In the genomic region with DNA sequence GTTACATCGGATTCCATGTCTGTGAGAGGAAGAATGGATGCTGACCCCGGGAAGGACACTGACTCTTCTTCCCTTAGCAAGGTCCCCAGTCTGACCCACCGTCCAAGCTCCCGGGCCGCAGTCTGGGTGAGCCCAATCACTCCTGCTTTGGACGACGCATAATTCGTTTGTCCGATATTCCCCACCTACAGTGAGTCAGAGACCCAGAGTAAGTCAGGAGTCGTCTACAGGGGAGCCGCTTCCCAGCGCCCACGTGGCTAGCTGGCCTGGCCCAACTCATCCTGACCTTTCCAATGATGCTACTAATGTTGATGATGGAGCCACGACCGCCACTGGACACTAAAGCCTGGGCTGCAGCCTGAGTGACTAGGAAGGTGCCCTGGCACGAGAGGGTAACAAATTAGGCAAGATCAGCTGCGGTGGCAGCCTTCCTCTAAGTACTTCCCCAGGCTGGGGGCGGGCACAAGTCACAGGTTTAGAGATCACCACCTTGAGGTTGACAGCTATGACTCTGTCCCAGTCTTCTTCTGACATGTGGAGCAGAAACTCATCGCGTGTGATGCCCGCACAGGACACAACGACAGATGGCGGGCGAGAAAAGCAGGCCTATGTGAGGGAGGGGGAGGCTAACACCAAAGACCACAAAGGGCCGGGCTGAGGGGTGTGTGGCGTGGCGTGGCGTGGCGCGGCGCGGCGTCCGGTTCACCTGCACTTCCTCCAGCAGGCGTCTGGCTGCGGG, we compare ENCODE assay signal across 8 mouse cellular contexts. TPM values are rescaled to one million over a fixed set of nuclear protein-coding genes. Genes with fewer than 3 reads are reported as not detected.
A peak's percentile ranks its signal among the peaks of the same experiment; 100 is the strongest.
DNase-seq lines count a peak whose midpoint lies in the region; ATAC-seq and TF ChIP-seq lines count a peak whose summit lies in the region.

No protein-coding gene starts in this region.

- DNase-seq in lung, adult 2 months: peak; percentile 50
- DNase-seq in lung, postnatal 14 days: no peak
- peak; percentile 50 for DNase-seq in brain, adult 2 months (ENCODE audit: low read depth, low spot score)
- DNase-seq in limb, embryonic 14.5 days (ENCODE audit: low spot score): no peak
- peak; percentile 32 for DNase-seq in testis, postnatal 14 days (ENCODE audit: low spot score)
- DNase-seq in gastrocnemius, postnatal 36 days: no peak

- peak overlapping the region; percentile 84 for H3K27ac ChIP-seq in heart, embryonic 16.5 days (ENCODE audit: low read length)
- peak overlapping the region; percentile 71 for H3K27ac ChIP-seq in limb, embryonic 14.5 days (replicated peaks; ENCODE audit: low read depth, low read length)
- H3K27ac ChIP-seq in midbrain, embryonic 16.5 days (ENCODE audit: low read length): peak overlapping the region; percentile 78

- TF ChIP-seq CTCF in lung, adult 2 months (IDR thresholded peaks at IDR 0.05; ENCODE audit: insufficient read depth, low read length): no peak

- H3K36me3 ChIP-seq in heart, embryonic 16.5 days (ENCODE audit: control insufficient read depth, insufficient read depth): peaks cover 24% of the 10 kb centered on the region
- H3K36me3 ChIP-seq in limb, embryonic 14.5 days (ENCODE audit: control insufficient read depth, insufficient read depth, low read length): peaks cover 32% of the 10 kb centered on the region
- H3K36me3 ChIP-seq in midbrain, embryonic 16.5 days (ENCODE audit: control insufficient read depth, insufficient read depth, low read length): peaks cover 8% of the 10 kb centered on the region

- no peak for ATAC-seq in heart, embryonic 16.5 days (replicated peaks; ENCODE audit: extremely low read depth, insufficient read depth, low FRiP score)
- no peak for ATAC-seq in limb, embryonic 14.5 days (ENCODE audit: low FRiP score, low read depth)
- no peak for ATAC-seq in midbrain, embryonic 16.5 days

- H3K27me3 ChIP-seq in heart, embryonic 16.5 days (ENCODE audit: control insufficient read depth, insufficient read depth, low read length): no peaks in the 10 kb centered on the region
- no peaks in the 10 kb centered on the region for H3K27me3 ChIP-seq in limb, embryonic 14.5 days (ENCODE audit: control insufficient read depth, insufficient read depth, low read length)
- H3K27me3 ChIP-seq in midbrain, embryonic 16.5 days (ENCODE audit: control insufficient read depth, insufficient read depth, low read depth, low read length): no peaks in the 10 kb centered on the region

- intact Hi-C loops in gastrocnemius, postnatal 36 days (cut with DNase I): no loop called here

- no peak for TF ChIP-seq POLR2A in lung, adult 2 months (IDR thresholded peaks at IDR 0.05; ENCODE audit: borderline replicate concordance, extremely low read depth, low read depth, low read length)
- no peak for TF ChIP-seq POLR2A in limb, embryonic 14.5 days (IDR thresholded peaks at IDR 0.05; ENCODE audit: borderline replicate concordance, extremely low read depth, insufficient read depth, insufficient read length)

- H3K9ac ChIP-seq in heart, embryonic 16.5 days (ENCODE audit: low read length): peak overlapping the region; percentile 83
- peak overlapping the region; percentile 68 for H3K9ac ChIP-seq in limb, embryonic 14.5 days (ENCODE audit: low read depth, low read length, severe bottlenecking)
- peak overlapping the region; percentile 81 for H3K9ac ChIP-seq in midbrain, embryonic 16.5 days (ENCODE audit: low read depth, low read length)

- H3K4me3 ChIP-seq in lung, adult 2 months (replicated peaks; ENCODE audit: extremely low read depth, low read depth, low read length): peak overlapping the region; percentile 93
- H3K4me3 ChIP-seq in heart, embryonic 16.5 days (ENCODE audit: low read length): peak overlapping the region; percentile 81
- peak overlapping the region; percentile 67 for H3K4me3 ChIP-seq in limb, embryonic 14.5 days (replicated peaks; ENCODE audit: low read length)
- H3K4me3 ChIP-seq in midbrain, embryonic 16.5 days (ENCODE audit: low read depth, low read length): peak overlapping the region; percentile 54

- H3K9me3 ChIP-seq in heart, embryonic 16.5 days (replicated peaks; ENCODE audit: control insufficient read depth, low read length): no peaks in the 10 kb centered on the region
- no peaks in the 10 kb centered on the region for H3K9me3 ChIP-seq in limb, embryonic 14.5 days (ENCODE audit: control insufficient read depth, low read length)
- no peaks in the 10 kb centered on the region for H3K9me3 ChIP-seq in midbrain, embryonic 16.5 days (replicated peaks; ENCODE audit: control insufficient read depth, low read length, poor library complexity, severe bottlenecking)

- H3K4me2 ChIP-seq in heart, embryonic 16.5 days (ENCODE audit: low read depth, low read length): peak overlapping the region; percentile 96
- H3K4me2 ChIP-seq in limb, embryonic 14.5 days (replicated peaks; ENCODE audit: low read depth, low read length, severe bottlenecking): peak overlapping the region; percentile 93
- H3K4me2 ChIP-seq in midbrain, embryonic 16.5 days (ENCODE audit: low read length): peak overlapping the region; percentile 97

- 17% methylated on average over 36 of the region's 36 CpGs for WGBS in lung, adult 2 months
- WGBS in heart, embryonic 16.5 days: 11% methylated on average over 36 of the region's 36 CpGs
- 19% methylated on average over 23 of the region's 36 CpGs for WGBS in limb, embryonic 14.5 days
- WGBS in midbrain, embryonic 16.5 days: 3% methylated on average over 34 of the region's 36 CpGs

- H3K4me1 ChIP-seq in lung, adult 2 months (ENCODE audit: control insufficient read depth, insufficient read depth, low read length): peaks cover 24% of the 10 kb centered on the region
- peaks cover 48% of the 10 kb centered on the region for H3K4me1 ChIP-seq in heart, embryonic 16.5 days (ENCODE audit: control insufficient read depth, insufficient read depth, low read length)
- H3K4me1 ChIP-seq in limb, embryonic 14.5 days (ENCODE audit: control insufficient read depth, insufficient read depth, low read length): peaks cover 37% of the 10 kb centered on the region
- peaks cover 58% of the 10 kb centered on the region for H3K4me1 ChIP-seq in midbrain, embryonic 16.5 days (ENCODE audit: control insufficient read depth, insufficient read depth, low read length)

RNA-seq across cellular contexts. Expression of a gene that starts 0.8 kb away (rescaled TPM):
- polyA plus RNA-seq in lung, adult 2 months (2012; rRNA removed): 91.2 and 130 TPM in 2 replicates
- polyA plus RNA-seq in heart, embryonic 16.5 days (2015; fragmentation: Nextera tagmentation; extraction: Ambion mirVana): 53.0 and 59.1 TPM in 2 replicates
- polyA plus RNA-seq in limb, embryonic 14.5 days (2012; rRNA removed): 104 and 109 TPM in 2 replicates
- polyA plus RNA-seq in limb, embryonic 14.5 days (2014; fragmentation: Nextera tagmentation; extraction: Ambion mirVana): 46.4 and 48.1 TPM in 2 replicates
- 60.1 and 61.3 TPM in 2 replicates for polyA plus RNA-seq in midbrain, embryonic 16.5 days (2015; fragmentation: Nextera tagmentation; extraction: Ambion mirVana)
- total RNA-seq in gastrocnemius, postnatal 36 days (2021): 10 to 100 TPM; 55.5 to 64.2 TPM

RNA-seq across cellular contexts. Expression of a gene that starts 2.6 kb away (rescaled TPM):
- 40.7 and 53.6 TPM in 2 replicates for polyA plus RNA-seq in lung, adult 2 months (2012; rRNA removed)
- polyA plus RNA-seq in heart, embryonic 16.5 days (2015; fragmentation: Nextera tagmentation; extraction: Ambion mirVana): 13.0 and 13.7 TPM in 2 replicates
- polyA plus RNA-seq in limb, embryonic 14.5 days (2012; rRNA removed): 54.0 and 81.7 TPM in 2 replicates
- 7.0 and 8.4 TPM in 2 replicates for polyA plus RNA-seq in limb, embryonic 14.5 days (2014; fragmentation: Nextera tagmentation; extraction: Ambion mirVana)
- 17.9 and 18.2 TPM in 2 replicates for polyA plus RNA-seq in midbrain, embryonic 16.5 days (2015; fragmentation: Nextera tagmentation; extraction: Ambion mirVana)
- 10 to 100 TPM; 11.7 to 12.4 TPM for total RNA-seq in gastrocnemius, postnatal 36 days (2021)

RNA-seq across cellular contexts. Expression of a gene that starts 4.4 kb away (rescaled TPM):
- polyA plus RNA-seq in lung, adult 2 months (2012; rRNA removed): 161 and 183 TPM in 2 replicates
- 108 and 119 TPM in 2 replicates for polyA plus RNA-seq in heart, embryonic 16.5 days (2015; fragmentation: Nextera tagmentation; extraction: Ambion mirVana)
- 197 and 283 TPM in 2 replicates for polyA plus RNA-seq in limb, embryonic 14.5 days (2012; rRNA removed)
- 132 and 133 TPM in 2 replicates for polyA plus RNA-seq in limb, embryonic 14.5 days (2014; fragmentation: Nextera tagmentation; extraction: Ambion mirVana)
- 163 and 175 TPM in 2 replicates for polyA plus RNA-seq in midbrain, embryonic 16.5 days (2015; fragmentation: Nextera tagmentation; extraction: Ambion mirVana)
- 10 to 100 TPM; 40.8 to 45.2 TPM for total RNA-seq in gastrocnemius, postnatal 36 days (2021)

RNA-seq across cellular contexts. Expression of a gene that starts 4.5 kb away (rescaled TPM):
- 63.2 and 79.8 TPM in 2 replicates for polyA plus RNA-seq in lung, adult 2 months (2012; rRNA removed)
- 33.7 and 34.5 TPM in 2 replicates for polyA plus RNA-seq in heart, embryonic 16.5 days (2015; fragmentation: Nextera tagmentation; extraction: Ambion mirVana)
- 83.2 and 98.9 TPM in 2 replicates for polyA plus RNA-seq in limb, embryonic 14.5 days (2012; rRNA removed)
- polyA plus RNA-seq in limb, embryonic 14.5 days (2014; fragmentation: Nextera tagmentation; extraction: Ambion mirVana): 29.2 and 33.6 TPM in 2 replicates
- 54.0 and 55.9 TPM in 2 replicates for polyA plus RNA-seq in midbrain, embryonic 16.5 days (2015; fragmentation: Nextera tagmentation; extraction: Ambion mirVana)
- total RNA-seq in gastrocnemius, postnatal 36 days (2021): 10 to 100 TPM; 34.5 to 35.3 TPM

RNA-seq across cellular contexts. Expression of a gene that starts 12.2 kb away (rescaled TPM):
- 1.0 and 1.3 TPM in 2 replicates for polyA plus RNA-seq in lung, adult 2 months (2012; rRNA removed)
- 1.1 and 1.2 TPM in 2 replicates for polyA plus RNA-seq in heart, embryonic 16.5 days (2015; fragmentation: Nextera tagmentation; extraction: Ambion mirVana)
- polyA plus RNA-seq in limb, embryonic 14.5 days (2012; rRNA removed): 201 and 242 TPM in 2 replicates
- 71.6 and 72.1 TPM in 2 replicates for polyA plus RNA-seq in limb, embryonic 14.5 days (2014; fragmentation: Nextera tagmentation; extraction: Ambion mirVana)
- polyA plus RNA-seq in midbrain, embryonic 16.5 days (2015; fragmentation: Nextera tagmentation; extraction: Ambion mirVana): 3.6 and 4.4 TPM in 2 replicates
- total RNA-seq in gastrocnemius, postnatal 36 days (2021): 1 to 10 TPM; 9.3 to 9.6 TPM

Comparison
In these comparisons a context has a peak if more than half of its experiments do, and no peak if none do; other contexts are left out.
1. DNase-seq: peak in lung, adult 2 months (single experiment), brain, adult 2 months (single experiment) and testis, postnatal 14 days (single experiment); none in lung, postnatal 14 days (single experiment), limb, embryonic 14.5 days (single experiment) and gastrocnemius, postnatal 36 days (0 of 2).
2. Peak in every context shown above with its lines, with median percentiles within 50 percentile points of each other: H3K4me3 ChIP-seq, H3K27ac ChIP-seq, H3K4me2 ChIP-seq and H3K9ac ChIP-seq.